8 mouse cellular contexts compared by ENCODE assay signal in genomic region chr10:127576381-127576961, GRCm38 (mm10). TPM values are rescaled to one million over a fixed set of nuclear protein-coding genes. Genes with fewer than 3 reads are reported as not detected.
DNase-seq lines count a peak whose midpoint lies in the region; ATAC-seq lines count a peak whose summit lies in the region.

No protein-coding gene starts in this region.

- 60% methylated on average over 18 of the region's 18 CpGs for WGBS in heart, embryonic 11.5 days (ENCODE audit: insufficient replicate concordance)

- no peak overlapping the region for H3K9ac ChIP-seq in heart, embryonic 11.5 days (ENCODE audit: low read depth, low read length)

- no peaks in the 10 kb centered on the region for H3K9me3 ChIP-seq in heart, embryonic 11.5 days (replicated peaks; ENCODE audit: control insufficient read depth, low read length)

- no peak overlapping the region for H3K4me3 ChIP-seq in heart, embryonic 11.5 days (ENCODE audit: low read depth, low read length)

- H3K27me3 ChIP-seq in heart, embryonic 11.5 days (ENCODE audit: control insufficient read depth, insufficient read depth, low read length), result no peaks in the 10 kb centered on the region

- ATAC-seq in heart, embryonic 11.5 days (replicated peaks; ENCODE audit: insufficient number of reproducible peaks, low FRiP score, low TSS enrichment), result 0 out of 2 replicates have a peak, but pooled peaks have one; percentile 27
- peak; percentile 70 for ATAC-seq in monocyte, adult 5-6 weeks (replicated peaks; ENCODE audit: insufficient number of reproducible peaks, low FRiP score, low TSS enrichment, poor library complexity, severe bottlenecking)

- peaks cover 32% of the 10 kb centered on the region for H3K36me3 ChIP-seq in heart, embryonic 11.5 days (ENCODE audit: control insufficient read depth, insufficient read depth, low read length)

- no peak overlapping the region for H3K27ac ChIP-seq in heart, embryonic 11.5 days (ENCODE audit: low read depth, low read length)

- DNase-seq in layer of hippocampus, adult 11-12 months (ENCODE audit: low spot score), result peak; percentile 73
- DNase-seq in layer of hippocampus, postnatal 36 days, result no peak
- DNase-seq in R1 (ENCODE audit: low read depth, low spot score), result peak; percentile 57
- peak; percentile 81 to 89 for DNase-seq in cerebellum, postnatal 25 days
- DNase-seq in kidney, postnatal 4 days, result peak; percentile 83 to 86
- DNase-seq in testis, postnatal 10 days (ENCODE audit: low spot score), result peak; percentile 88

- H3K4me2 ChIP-seq in heart, embryonic 11.5 days, result no peak overlapping the region

- H3K4me1 ChIP-seq in heart, embryonic 11.5 days (ENCODE audit: control insufficient read depth, insufficient read depth, low read length), result peaks cover 3% of the 10 kb centered on the region; the same call in 1 of the 2 replicates

RNA-seq across cellular contexts. Expression of gene Nxph4, which starts 42.1 kb away (rescaled TPM):
- total RNA-seq in layer of hippocampus, postnatal 36 days (2021), result 1 to 10 TPM; 1.3 to 1.7 TPM
- 0.21 and 0.33 TPM in 2 replicates for polyA plus RNA-seq in heart, embryonic 11.5 days (2014; fragmentation: Nextera tagmentation; extraction: Ambion mirVana)
- total RNA-seq in monocyte, adult 5-6 weeks (2017), result not detected in 3 replicates

RNA-seq across cellular contexts. Expression of gene Lrp1, which starts 44.5 kb away (rescaled TPM):
- 100 to 1,000 TPM; 268 to 307 TPM for total RNA-seq in layer of hippocampus, postnatal 36 days (2021)
- 32.8 and 34.6 TPM in 2 replicates for polyA plus RNA-seq in heart, embryonic 11.5 days (2014; fragmentation: Nextera tagmentation; extraction: Ambion mirVana)
- 147 to 219 TPM (median 171 TPM) in 3 replicates for total RNA-seq in monocyte, adult 5-6 weeks (2017)

RNA-seq across cellular contexts. Expression of gene Shmt2, which starts 54.2 kb away (rescaled TPM):
- total RNA-seq in layer of hippocampus, postnatal 36 days (2021), result 10 to 100 TPM; 27.4 to 29.9 TPM
- polyA plus RNA-seq in heart, embryonic 11.5 days (2014; fragmentation: Nextera tagmentation; extraction: Ambion mirVana), result 71.3 and 82.7 TPM in 2 replicates
- 7.9 to 28.8 TPM (median 11.5 TPM) in 3 replicates for total RNA-seq in monocyte, adult 5-6 weeks (2017)

Comparison
In these comparisons a context has a peak if more than half of its experiments do, and no peak if none do; other contexts are left out.
1. DNase-seq: peak in layer of hippocampus, adult 11-12 months (single experiment), R1 (single experiment), cerebellum, postnatal 25 days (2 of 2), kidney, postnatal 4 days (2 of 2) and testis, postnatal 10 days (single experiment); none in layer of hippocampus, postnatal 36 days (0 of 2).